Mouse (Mus musculus) spleen, adult 18-20 months (tissue): Measurements from ENCODE around the gene Jarid2.

Experiments
- DNase-seq, 2 experiments: peaks; one replicate each; pipeline ENCODE4 v3.0.0; 2022; ENCODE audit warnings: mixed read lengths in 2 of 2

Gene Jarid2

GRCm38 (mm10) chr13:44851426-44851825 lies 122.2 kb downstream of the Jarid2 start:
- DNase-seq, result no peak

DNA sequence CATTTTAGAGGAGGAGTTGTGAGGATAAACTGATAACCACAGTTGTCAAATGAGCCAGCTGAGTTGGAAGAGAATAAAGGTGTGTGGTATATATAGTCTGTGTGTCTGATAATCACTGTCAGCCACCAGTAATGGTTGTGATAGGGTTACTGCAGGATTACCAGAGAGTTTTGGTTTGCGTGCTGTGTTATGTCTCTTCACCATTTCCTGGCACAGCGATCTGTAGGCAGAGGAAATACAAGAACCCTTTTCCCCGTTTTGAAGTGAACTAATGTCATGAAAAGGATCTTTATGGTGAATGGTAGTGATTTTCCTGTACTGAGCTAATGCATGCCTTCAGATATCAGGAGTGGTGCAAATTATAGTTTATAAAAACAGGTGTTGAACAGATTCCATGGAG lies 122.8 kb downstream of the Jarid2 start:
- DNase-seq, result no peak

GRCm38 (mm10) chr13:44865566-44865965 lies 136.3 kb downstream of the Jarid2 start:
- no peak for DNase-seq

GRCm38 (mm10) chr13:44868037-44868650 lies 138.9 kb downstream of the Jarid2 start:
- DNase-seq, result no peak

DNA sequence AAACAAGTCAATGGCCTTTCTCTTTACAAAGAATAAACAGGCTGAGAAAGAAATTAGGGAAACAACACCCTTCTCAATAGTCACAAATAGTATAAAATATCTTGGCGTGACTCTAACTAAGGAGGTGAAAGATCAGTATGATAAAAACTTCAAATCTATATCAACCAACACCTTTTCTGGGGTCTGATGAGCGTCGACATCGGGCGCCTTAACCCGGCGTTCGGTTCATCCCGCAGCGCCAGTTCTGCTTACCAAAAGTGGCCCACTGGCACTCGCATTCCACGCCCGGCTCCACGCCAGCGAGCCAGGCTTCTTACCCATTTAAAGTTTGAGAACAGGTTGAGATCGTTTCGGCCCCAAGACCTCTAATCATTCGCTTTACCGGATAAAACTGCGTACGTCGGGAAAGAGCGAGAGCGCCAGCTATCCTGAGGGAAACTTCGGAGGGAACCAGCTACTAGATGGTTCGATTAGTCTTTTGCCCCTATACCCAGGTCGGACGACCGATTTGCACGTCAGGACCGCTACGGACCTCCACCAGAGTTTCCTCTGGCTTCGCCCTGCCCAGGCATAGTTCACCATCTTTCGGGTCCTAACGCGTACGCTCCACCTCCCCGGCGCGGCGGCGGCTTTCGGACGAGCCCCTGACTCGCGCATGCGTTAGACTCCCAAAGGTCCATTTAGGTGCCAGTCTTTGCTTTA lies 140.3 kb downstream of the Jarid2 start:
- peak; percentile 95 to 100 for DNase-seq

DNA sequence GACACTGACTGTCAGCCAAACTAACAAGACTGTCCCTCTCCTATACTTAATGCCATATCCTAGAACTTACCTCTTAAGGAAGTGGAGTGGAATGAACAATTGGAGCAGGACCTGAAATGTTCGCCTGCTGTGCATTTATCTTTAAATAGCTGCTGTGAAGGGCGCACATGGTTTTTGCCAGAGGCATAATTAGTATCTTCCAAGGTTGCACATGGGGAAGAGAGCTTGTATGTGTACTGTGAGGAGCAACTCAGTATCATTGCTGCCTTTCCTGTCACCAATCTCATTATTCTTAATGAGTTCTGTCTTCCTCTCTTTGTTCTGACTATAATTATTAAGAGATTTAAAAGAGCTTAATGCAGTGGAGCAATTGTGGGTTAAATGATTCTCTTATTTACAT lies 147.5 kb downstream of the Jarid2 start:
- DNase-seq, result no peak

- DNase-seq, result no peak
Observed at GRCm38 (mm10) chr13:44881001-44881400, 151.7 kb downstream of the Jarid2 start.

DNA sequence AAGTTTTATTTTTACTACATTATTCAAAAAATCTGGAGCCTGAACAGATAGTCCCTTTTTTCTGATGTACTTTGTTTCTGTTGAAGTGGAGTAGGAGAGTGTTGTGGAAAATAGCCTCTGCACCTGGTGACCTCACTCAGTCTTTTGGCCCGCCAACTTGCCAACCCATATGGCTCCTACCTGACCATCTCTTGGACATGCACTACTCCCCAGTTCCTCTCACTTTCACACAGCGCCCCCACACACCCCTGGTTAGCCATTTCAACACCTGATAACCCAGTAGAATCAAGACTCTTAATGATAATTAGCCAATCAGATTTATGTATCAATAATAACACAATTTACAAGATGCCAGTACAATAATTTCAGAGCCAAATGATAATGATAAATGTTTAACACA lies 156.9 kb downstream of the Jarid2 start:
- DNase-seq, result no peak

DNA sequence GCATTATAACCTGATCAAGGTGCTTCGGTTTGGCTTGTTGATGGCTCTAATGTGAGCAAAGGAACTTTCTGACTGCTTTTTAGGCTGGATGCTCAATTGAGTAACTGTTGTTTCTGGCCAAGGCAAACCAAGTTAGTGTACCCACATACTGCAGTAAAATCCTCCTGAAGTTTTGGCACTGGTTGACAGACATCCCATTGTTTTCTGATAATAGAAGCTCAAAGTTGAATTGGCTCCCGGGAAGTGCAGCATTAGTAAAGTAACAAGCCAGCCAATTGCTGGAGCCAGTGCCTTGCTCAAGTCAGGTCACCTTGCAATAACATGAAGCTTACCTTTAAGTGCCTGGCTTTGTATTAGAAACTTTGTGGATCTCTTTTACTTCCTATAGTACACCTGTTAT lies 161.3 kb downstream of the Jarid2 start:
- DNase-seq, result no peak

GRCm38 (mm10) chr13:44891813-44892730 lies 162.8 kb downstream of the Jarid2 start:
- DNase-seq, result no peak

GRCm38 (mm10) chr13:44896211-44896610 lies 166.9 kb downstream of the Jarid2 start:
- DNase-seq, result no peak

DNA sequence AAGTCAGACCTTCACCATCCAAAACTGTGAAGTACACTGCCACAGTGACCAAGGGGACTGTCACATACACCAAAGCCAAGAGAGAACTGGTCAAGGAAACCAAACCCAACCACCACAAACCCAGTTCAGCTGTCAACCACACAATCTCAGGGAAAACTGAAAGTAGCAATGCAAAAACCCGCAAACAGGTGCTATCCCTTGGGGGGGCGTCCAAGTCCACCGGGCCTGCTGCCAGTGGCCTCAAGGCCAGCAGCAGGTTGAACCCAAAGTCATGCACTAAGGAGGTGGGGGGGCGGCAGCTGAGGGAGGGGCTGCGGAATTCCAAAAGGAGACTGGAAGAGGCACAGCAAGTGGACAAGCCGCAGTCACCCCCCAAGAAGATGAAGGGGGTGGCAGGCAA lies 173.0 kb downstream of the Jarid2 start:
- DNase-seq, result no peak

DNA sequence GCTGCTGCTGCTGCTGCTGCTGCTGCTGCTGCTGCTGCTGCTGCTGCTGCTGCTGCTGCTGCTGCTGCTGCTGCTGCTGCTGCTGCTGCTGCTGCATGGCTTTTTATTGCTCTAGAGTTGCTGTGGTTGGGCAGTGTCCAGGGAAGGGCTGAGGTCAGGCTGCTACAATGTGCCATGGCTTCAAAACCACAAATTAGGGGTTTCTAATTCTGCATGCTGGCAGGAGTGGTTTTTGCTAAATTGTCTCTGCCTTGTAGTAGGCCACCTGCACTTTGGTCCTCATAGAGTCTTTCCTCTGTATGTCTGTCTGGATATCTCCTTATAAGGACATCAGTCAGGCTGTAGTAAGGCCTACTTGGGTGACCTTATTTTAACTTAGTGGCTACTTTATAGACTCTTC lies 174.1 kb downstream of the Jarid2 start:
- DNase-seq, result no peak

DNA sequence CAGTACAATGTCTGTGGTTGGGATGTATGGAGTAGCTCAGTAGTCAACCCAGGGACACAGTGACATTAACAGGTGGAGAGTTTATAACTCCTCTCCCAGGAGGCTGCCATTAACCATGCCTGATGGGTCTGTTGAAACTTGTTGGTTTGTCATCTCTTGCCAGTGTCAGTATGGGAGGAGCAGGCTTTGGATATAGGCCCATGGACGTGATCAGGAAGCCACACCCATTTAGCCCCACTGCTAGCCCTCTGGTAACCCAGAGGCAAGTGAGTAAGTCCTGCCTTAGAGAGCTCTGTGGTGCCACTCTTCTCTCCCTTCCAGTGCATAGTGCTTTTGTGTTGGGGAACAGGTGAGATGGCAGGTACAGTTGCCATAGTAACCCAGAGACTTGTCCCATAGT lies 175.0 kb downstream of the Jarid2 start:
- no peak for DNase-seq

DNA sequence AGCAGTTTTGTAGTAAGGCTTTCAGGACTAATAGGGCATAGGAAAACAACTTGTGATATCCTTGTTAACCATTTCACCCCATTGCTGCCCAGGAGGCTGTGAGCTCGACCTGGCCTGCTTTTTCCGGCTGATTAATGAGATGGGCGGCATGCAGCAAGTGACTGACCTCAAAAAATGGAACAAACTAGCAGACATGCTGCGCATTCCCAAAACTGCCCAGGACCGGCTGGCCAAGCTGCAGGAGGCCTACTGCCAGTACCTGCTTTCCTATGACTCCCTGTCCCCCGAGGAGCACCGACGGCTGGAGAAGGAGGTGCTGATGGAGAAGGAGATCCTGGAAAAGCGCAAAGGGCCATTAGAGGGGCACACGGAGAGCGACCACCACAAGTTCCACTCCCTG lies 176.9 kb downstream of the Jarid2 start:
- no peak for DNase-seq

- DNase-seq, result peak in 1 of 2 experiments; percentile 11
Observed at GRCm38 (mm10) chr13:44907702-44908101, 178.4 kb downstream of the Jarid2 start.

- no peak for DNase-seq
Observed at GRCm38 (mm10) chr13:44908790-44909189, 179.5 kb downstream of the Jarid2 start.

DNA sequence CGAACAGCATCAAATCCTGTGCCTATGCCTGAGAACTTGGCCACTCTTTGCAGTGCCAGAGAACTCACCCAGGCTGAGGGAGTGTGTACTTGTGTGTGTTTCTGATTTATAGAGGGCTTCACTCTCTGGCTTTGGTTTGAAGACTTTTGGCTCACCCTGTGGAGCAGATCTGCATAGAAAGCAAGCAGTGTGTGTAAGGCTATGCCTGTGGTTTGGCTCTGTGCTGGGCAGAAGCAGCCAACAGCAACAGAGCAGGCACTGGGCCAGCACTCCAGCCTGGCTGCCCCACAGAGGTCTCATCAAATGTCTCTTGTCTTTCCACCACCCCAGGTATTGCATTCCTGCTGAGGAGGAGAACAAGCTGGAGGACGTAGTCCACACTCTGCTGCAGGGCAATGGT lies 183.6 kb downstream of the Jarid2 start:
- DNase-seq, result no peak

- no peak for DNase-seq
Observed at GRCm38 (mm10) chr13:44913560-44913959, 184.3 kb downstream of the Jarid2 start.

GRCm38 (mm10) chr13:44915382-44915781 lies 186.1 kb downstream of the Jarid2 start:
- no peak for DNase-seq

- DNase-seq, result no peak
Observed at GRCm38 (mm10) chr13:44915945-44916344, 186.7 kb downstream of the Jarid2 start.

- DNase-seq, result no peak
Observed at GRCm38 (mm10) chr13:44917202-44917601, 187.9 kb downstream of the Jarid2 start.

GRCm38 (mm10) chr13:44918269-44918668 lies 189.0 kb downstream of the Jarid2 start:
- no peak for DNase-seq

GRCm38 (mm10) chr13:44921095-44921494 lies 191.8 kb downstream of the Jarid2 start:
- no peak for DNase-seq
